Mouse (Mus musculus): ENCODE measurements around the gene Pygm.

The Pygm gene

GRCm38 (mm10) chr19:6408749-6409148, 24.6 kb downstream of the Pygm start:
- DNase-seq (ENCODE audit: low read depth, low spot score) = no peak

DNA sequence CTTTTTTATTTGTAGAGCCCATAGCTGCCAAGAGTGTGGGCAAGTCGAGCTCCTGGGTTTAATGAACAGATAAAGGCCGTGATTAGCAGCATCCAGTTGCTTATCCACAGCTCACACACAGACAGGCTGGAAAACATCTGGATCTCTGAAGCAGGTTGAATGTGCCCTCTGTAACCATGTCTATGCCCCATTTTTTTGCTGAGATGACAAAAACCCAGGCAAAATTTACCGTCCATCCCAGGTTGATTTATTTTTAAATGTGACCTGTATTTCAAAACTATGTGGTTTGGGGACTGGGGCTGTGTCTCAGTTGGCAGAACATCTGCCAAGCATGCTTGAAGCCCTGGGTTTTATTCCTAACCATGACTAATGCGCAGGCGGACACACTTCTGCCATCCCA, 25.0 kb downstream of the Pygm start:
- no peak for DNase-seq (ENCODE audit: low read depth, low spot score)

DNA sequence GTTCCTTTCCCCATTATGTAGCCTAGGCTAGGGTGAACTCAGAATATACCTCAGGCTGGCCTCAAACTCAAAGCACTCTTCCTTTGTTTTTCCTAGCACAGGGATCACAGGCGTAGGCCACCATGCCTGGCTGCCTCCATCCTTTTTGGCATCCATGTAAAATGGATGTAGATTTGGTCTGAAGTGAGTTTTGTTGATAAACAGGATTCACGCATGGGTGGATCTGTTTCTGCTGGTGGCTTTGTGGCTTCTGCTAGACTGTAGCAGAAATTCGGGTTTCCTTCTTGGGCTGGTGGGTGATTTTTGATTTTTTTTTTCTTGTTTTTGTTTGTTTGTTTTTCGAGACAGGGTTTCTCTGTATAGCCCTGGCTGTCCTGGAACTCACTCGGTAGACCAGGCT, 25.7 kb downstream of the Pygm start:
- DNase-seq (ENCODE audit: low read depth, low spot score) = no peak

DNA sequence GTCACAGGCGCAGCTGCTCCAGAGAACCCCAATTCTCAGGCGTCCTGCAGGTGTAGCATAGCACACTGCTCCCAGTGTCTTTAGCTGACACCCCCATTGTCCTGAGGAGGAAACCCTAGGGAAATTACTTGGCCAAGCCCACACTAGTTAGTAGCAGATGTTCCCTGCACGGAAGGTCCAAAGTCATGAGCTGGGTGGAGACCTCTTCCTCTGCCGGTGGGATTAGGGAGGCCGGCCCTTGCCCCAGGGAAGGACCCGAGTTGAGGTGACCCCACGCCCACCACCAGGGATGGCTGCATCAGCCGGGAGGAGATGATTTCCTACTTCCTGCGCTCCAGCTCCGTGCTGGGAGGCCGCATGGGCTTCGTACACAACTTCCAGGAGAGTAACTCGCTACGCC, 28.6 kb downstream of the Pygm start:
- DNase-seq (ENCODE audit: low read depth, low spot score) = peak; percentile 44

GRCm38 (mm10) chr19:6415454-6415853, 31.3 kb downstream of the Pygm start:
- no peak for DNase-seq (ENCODE audit: low read depth, low spot score)

- DNase-seq (ENCODE audit: low read depth, low spot score) = peak; percentile 42
Measured at GRCm38 (mm10) chr19:6416124-6416770, 32.0 kb downstream of the Pygm start.

DNA sequence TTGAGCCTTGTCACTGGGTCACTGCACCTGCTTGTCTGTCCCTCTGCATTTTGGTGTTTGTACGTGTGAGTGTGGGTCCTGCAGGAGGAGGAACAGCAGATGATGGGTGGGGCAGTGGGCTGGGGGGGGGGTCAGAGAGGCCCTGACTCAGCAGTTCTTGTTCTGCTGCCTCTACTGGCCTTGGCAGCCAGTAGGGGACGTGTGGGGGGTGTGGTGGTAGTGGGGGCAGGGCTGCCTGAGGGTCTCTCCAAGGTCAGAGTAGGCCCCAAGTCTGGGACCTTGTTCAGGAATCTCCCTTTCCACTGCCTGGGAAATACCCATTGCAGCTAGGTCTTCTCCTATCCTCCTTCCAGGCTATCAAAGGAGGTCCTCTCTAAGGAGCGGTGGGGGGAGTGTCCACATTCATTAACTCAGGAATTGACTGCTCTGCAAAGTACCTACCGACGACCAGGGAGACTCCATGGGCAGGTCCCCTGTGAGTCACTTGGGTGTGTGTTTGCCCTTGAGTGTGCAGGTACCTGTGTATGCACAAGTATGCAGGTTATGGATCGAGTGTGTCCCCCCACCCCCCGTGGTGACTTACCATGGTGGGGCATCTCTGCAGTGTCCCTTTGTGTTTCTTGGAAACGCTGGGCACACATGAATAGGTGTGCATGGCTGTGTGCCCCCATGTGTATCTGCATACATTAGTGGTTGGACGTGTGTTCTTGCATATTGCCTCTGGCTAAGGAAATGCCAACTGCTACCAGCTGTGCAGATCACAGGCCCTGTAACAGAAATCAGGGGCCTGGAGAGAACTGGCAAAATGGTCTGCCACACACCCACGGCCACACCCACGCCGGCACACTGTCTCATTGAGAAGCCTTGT, 32.9 kb downstream of the Pygm start:
- peak; percentile 56 for DNase-seq (ENCODE audit: low read depth, low spot score)

DNA sequence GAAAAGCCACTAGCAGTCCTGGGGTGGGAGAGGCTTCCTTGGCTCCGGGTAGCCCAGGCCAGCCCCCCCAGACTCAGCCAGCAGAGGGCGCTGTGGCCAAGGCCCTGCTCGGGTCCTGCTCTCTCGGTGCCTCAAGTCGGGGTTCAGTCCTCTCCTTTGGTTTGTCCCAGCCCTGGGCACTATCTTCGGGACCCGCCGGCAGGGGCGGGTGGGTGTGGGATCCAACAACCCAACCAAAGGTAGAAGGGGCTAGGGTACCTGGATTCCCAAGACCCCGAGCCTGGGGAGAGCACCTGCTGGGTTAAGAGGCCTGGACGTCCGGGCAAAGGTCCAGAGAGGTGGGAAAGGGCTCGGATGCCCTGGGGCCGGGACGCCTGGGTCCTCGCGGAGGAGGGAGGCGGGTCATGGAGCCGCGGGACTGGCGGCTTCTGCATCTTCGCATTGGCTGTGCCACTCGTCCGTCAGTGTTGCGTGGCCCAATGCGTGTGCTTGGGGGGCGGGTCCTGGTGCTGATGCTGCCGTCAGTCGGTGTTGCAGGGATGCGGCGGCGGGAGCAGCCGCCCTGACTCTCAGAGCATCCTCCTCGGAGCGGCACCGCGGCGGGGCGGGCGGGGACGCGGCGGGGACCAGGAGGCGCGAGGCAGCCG, 34.2 kb downstream of the Pygm start, which contains the start of gene Nrxn2:
Nrxn2 (plus strand) TSS at position 499 of the 647 bp plus-strand sequence.
- peak; percentile 94 for DNase-seq (ENCODE audit: low read depth, low spot score)

- DNase-seq (ENCODE audit: low read depth, low spot score) = no peak
Measured at GRCm38 (mm10) chr19:6418984-6419692, 34.9 kb downstream of the Pygm start.

- no peak for DNase-seq (ENCODE audit: low read depth, low spot score)
Measured at GRCm38 (mm10) chr19:6419805-6420310, 35.7 kb downstream of the Pygm start.

- DNase-seq (ENCODE audit: low read depth, low spot score) = no peak
Measured at GRCm38 (mm10) chr19:6420481-6421210, 36.4 kb downstream of the Pygm start.

- DNase-seq (ENCODE audit: low read depth, low spot score) = no peak
Measured at GRCm38 (mm10) chr19:6421211-6421590, 37.0 kb downstream of the Pygm start.

GRCm38 (mm10) chr19:6422014-6422413, 37.8 kb downstream of the Pygm start:
- DNase-seq (ENCODE audit: low read depth, low spot score) = no peak

DNA sequence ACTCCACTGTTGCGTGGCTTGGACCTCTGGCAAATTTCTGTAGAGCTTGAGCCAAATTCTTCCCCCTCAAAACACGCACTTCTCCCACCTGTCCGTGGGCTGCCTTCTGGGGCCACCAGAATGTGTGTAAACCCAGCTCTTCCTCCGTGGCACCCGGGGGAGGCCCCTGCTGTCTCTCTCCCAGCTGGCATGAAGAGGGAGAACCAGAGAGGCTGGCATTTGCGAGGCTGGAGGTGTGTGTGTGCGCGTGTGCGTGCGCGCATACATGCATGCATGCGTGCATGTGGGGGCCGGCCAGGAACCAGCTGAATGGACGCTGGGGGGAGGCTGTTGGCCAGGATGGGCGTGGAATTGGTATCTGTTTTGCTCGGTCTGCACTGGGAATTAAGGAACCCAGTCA, 39.0 kb downstream of the Pygm start:
- no peak for DNase-seq (ENCODE audit: low read depth, low spot score)

DNA sequence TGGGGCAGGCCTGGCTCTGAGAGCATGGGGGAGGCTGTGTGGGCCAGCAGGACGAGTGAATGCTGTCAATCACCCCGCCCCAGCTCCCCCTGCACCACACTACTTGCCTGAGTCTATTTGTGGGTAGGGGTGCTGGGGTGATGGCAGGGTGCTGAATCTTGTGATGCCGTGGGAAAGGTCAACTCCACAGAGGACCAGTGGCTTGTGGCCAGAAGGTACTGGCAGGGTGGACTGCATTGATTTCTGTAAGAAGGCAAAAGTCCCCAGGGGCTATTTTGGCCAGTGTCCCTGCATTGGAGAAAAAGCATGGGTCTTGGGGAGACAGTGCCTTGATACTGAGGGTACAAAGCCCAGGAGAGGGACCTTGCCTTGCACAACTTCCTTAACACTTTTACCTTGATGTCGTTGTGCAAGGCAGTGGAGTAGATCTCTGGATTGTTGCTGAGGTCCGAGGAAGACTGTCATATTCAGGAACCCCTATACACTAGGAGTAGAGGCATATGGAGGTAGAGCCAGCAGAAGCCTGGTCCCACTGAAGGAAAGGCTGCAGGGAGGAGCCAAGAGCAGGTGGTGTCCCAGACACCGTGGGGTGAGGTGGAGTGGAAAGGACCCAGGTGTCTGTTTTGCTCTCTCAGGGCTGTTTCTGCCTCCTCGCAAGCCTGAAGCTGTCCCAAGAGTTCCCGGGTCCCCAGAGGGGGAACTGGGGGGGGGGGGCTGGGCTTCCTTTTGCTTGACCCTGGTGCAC, 40.1 kb downstream of the Pygm start:
- DNase-seq (ENCODE audit: low read depth, low spot score) = no peak

DNA sequence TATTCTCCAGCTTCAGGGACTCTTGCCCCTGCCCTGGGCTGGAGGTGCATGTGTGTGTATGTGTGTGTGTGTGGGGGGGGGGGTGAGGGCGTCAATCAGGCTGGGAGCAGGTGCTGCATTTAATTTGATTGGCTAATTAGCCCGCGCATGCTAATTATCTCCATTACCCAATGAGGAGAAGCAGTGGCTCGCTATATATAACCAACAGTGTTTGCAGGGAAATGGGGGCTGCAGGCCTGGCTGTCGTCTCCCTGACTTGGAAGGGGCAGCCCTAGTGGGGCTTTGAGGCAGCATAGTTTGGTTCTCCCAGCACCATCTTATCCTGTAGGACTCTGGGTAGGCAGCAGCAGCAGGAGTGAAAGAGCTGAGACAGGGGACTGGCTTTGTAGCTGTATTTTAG, 41.4 kb downstream of the Pygm start:
- no peak for DNase-seq (ENCODE audit: low read depth, low spot score)

DNA sequence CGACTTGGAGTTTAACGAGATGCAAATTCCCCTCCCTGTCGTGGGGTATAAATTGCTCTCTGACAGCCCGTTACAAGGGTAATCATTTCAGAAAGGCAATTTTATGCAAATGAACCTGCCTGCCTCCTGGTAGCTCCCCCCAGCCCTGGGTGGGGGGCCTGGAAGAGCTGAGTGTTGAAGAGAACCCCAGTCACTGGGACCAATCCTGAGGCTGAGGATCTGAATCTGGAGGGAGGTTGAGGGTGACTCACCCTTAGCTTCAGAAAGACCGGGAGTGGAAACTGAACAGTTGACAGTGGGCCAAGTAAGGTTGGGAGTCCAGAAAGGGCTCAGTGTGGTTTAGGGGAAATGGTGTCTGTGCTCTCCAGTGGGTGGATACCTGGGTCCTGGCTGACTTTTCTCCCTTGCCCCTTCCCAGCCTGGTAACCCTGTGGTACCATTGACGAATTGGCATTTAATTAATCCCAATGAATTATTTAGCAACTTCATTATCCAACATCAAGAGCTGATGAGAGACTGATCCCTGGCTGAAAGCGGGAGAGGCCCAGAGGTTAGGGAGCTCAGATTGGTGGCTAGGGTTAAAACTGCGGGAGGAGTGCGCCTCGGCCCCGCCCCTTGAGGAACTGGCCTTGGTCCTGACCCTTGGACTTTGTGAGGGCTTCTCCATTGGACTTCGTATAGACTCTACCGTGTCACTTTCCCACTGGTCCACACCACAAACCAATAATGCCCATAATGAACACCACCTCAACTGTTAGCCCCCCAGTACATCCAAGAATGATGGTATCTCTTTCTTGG, 42.7 kb downstream of the Pygm start:
- DNase-seq (ENCODE audit: low read depth, low spot score) = peak; percentile 85

DNA sequence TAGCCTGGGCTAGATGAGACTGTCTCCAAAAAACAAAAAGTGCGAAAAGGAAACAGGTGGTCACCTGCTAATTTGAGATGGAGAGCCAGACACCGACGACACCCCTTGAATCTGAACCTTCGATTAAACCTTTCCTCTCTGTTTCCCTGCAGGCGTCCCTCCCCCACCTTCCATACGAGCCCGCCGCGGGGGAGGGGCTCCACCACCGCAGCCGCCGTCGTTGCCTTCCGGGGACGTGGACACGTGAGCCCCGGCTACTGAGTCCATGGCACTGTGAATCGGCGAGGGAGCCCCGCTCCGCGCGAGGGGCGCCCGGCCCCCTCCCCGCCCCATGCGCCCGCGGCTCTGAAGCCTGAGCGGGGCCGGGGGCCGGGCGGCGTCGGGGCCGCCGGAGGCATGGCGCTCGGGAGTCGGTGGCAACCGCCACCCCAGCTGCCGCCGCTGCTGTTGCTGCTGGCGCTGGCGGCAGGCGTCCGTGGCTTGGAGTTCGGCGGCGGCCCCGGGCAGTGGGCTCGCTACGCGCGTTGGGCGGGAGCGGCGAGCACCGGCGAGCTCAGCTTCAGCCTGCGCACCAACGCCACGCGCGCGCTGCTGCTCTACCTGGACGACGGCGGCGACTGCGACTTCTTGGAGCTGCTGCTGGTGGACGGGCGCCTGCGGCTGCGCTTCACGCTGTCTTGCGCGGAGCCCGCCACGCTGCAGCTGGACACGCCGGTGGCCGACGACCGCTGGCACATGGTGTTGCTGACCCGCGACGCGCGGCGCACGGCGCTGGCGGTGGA, 43.6 kb downstream of the Pygm start:
- DNase-seq (ENCODE audit: low read depth, low spot score) = peak; percentile 47

All from R1 (cell line).